In the genomic region with DNA sequence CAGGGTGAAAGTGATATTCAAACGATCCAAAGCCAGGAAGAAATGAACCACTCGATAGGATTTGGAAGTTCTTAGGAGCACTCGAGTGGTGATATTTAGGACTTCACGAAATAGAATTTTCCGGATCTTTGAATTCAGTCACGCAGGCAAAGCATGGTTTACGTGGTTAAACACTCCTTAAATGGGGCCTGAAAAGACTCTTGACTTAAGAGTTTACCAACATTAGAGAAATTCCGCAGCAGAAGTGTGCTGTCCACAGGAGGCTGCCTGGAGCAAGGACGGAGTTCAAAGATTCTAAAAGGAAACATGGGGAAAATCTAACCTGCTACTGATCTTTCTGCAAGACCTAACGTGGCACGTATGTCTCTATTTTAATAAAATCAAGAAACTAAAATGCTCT, we compare ENCODE assay signal across 23 mouse cellular contexts.
"Had no signal": no experiment of that assay in that cellular context is flagged by ENCODE, and none has a peak within 500 bp of the region (broad histone marks: within the 10 kb centered on the region; RNA-seq: fewer than 3 reads in every experiment).

No protein-coding gene starts in this region.

- H3K4me1 ChIP-seq: heart, embryonic 10.5 days; heart, embryonic 12.5 days; hindbrain, embryonic 13.5 days; hindbrain, embryonic 15.5 days had no signal

- H3K36me3 ChIP-seq: heart, embryonic 10.5 days; heart, embryonic 12.5 days; hindbrain, embryonic 13.5 days; hindbrain, embryonic 15.5 days; kidney, embryonic 15.5 days had no signal

- H3K9ac ChIP-seq: heart, embryonic 12.5 days; hindbrain, embryonic 13.5 days; hindbrain, embryonic 15.5 days; kidney, embryonic 15.5 days had no signal

- H3K4me2 ChIP-seq: heart, embryonic 12.5 days; hindbrain, embryonic 13.5 days; hindbrain, embryonic 15.5 days; kidney, embryonic 15.5 days had no signal

- H3K9me3 ChIP-seq: heart, embryonic 10.5 days; heart, embryonic 12.5 days; hindbrain, embryonic 13.5 days; hindbrain, embryonic 15.5 days; kidney, embryonic 15.5 days had no signal

- H3K27me3 ChIP-seq: heart, embryonic 12.5 days; hindbrain, embryonic 13.5 days; hindbrain, embryonic 15.5 days; kidney, embryonic 15.5 days had no signal

- H3K27ac ChIP-seq: gastrocnemius, adult 2 months; heart, embryonic 10.5 days; hindbrain, embryonic 13.5 days; hindbrain, embryonic 15.5 days; hindbrain, postnatal 0 days; kidney, embryonic 15.5 days; kidney, postnatal 0 days had no signal

- H3K4me3 ChIP-seq: gastrocnemius, adult 2 months; heart, embryonic 10.5 days; heart, embryonic 12.5 days; hindbrain, embryonic 13.5 days; hindbrain, embryonic 15.5 days; kidney, embryonic 15.5 days had no signal

- ATAC-seq: forebrain, embryonic 16.5 days; hindbrain, postnatal 0 days; intestine, embryonic 16.5 days had no signal

- DNase-seq: gastrocnemius, adult 2 months; gastrocnemius, postnatal 10 days; gastrocnemius, postnatal 25 days; heart, adult 18-20 months; heart, postnatal 10 days; heart, postnatal 4 days; kidney, adult 11 months; kidney, adult 2 months; kidney, adult 9 months; kidney, postnatal 14 days; kidney, postnatal 36 days; layer of hippocampus, adult 9-11 months; layer of hippocampus, postnatal 36 days; left cerebral cortex, postnatal 4 days had no signal
